Mouse (Mus musculus) forebrain, postnatal 0 days (tissue): ENCODE data around the gene Donson. TPM values are rescaled to one million over a fixed set of nuclear protein-coding genes. Genes with fewer than 3 reads are reported as not detected.

Experiments
- ATAC-seq: fragments of 200-750 bp; cut with Nextera tagmentation; 2 replicates; pipeline ENCODE4 v1.8.0; 2017; ENCODE audit warnings: mild to moderate bottlenecking, moderate library complexity
- DNase-seq: peaks from one replicate; pipeline ENCODE4 v3.0.0-alpha.2; 2015
- H3K27ac ChIP-seq: fragments of 300-500 bp; sonication (generic); 2 replicates; pipeline ENCODE4 v1.5.1; 2014; ENCODE audit warnings: low read depth, mild to moderate bottlenecking, antibody characterized with exemption, low read length, moderate library complexity, mixed read lengths
- H3K27me3 ChIP-seq: fragments of 300-500 bp; sonication (generic); 2 replicates; pipeline ENCODE4 v1.6.1; 2014; ENCODE audit warnings: mild to moderate bottlenecking, low read length, mixed read lengths; ENCODE audit not compliant: insufficient read depth
- H3K36me3 ChIP-seq: fragments of 300-500 bp; sonication (generic); 2 replicates; pipeline ENCODE4 v1.6.1; 2014; ENCODE audit warnings: mild to moderate bottlenecking, moderate library complexity; ENCODE audit not compliant: insufficient read depth
- H3K4me1 ChIP-seq: fragments of 300-500 bp; sonication (generic); 2 replicates; pipeline ENCODE4 v1.6.1; 2014; ENCODE audit warnings: antibody characterized with exemption; ENCODE audit not compliant: insufficient read depth
- H3K4me2 ChIP-seq: fragments of 300-500 bp; sonication (generic); 2 replicates; pipeline ENCODE4 v1.6.1; 2014; ENCODE audit warnings: low read depth, mild to moderate bottlenecking, moderate library complexity
- H3K4me3 ChIP-seq: fragments of 300-500 bp; sonication (generic); 2 replicates; pipeline ENCODE4 v1.5.1; 2014; ENCODE audit warnings: low read depth, low read length, mixed read lengths
- H3K9ac ChIP-seq: fragments of 300-500 bp; sonication (generic); 2 replicates; pipeline ENCODE4 v1.6.1; 2014; ENCODE audit warnings: mild to moderate bottlenecking
- H3K9me3 ChIP-seq: fragments of 300-500 bp; sonication (generic); 2 replicates; pipeline ENCODE4 v1.6.1; 2016; ENCODE audit warnings: low read length
- CTCF ChIP-seq: sonication (generic); IDR thresholded peaks from 2 replicates; pipeline ENCODE4 v1.5.1; 2016; ENCODE audit warnings: antibody characterized with exemption, control low read depth, low read depth
- WGBS: fragments of 180-500 bp; shearing (Covaris S2); extraction: QIAGEN DNeasy Blood & Tissue Kit; methylation state at CpG from one replicate; pipeline ENCODE4 v1.1.7; 2014; 5-methylcytosine and 5-hydroxymethylcytosine counted together
- polyA plus RNA-seq: library from polyadenylated mRNA; unstranded; fragments of >200 nt; fragmentation: Nextera tagmentation; extraction: Ambion mirVana; gene quantifications from 2 replicates; pipeline ENCODE4 v1.2.1, GENCODE M21; 2015
- total RNA-seq: library from RNA; depleted of rRNA; stranded (reverse); fragments of >200 nt; gene quantifications from 2 replicates; pipeline ENCODE4 v1.2.3, GENCODE M21; 2014; rRNA removed

The Donson gene
- total RNA-seq: 21.9 and 25.8 TPM in 2 replicates
- 9.8 and 12.3 TPM in 2 replicates for polyA plus RNA-seq

DNA sequence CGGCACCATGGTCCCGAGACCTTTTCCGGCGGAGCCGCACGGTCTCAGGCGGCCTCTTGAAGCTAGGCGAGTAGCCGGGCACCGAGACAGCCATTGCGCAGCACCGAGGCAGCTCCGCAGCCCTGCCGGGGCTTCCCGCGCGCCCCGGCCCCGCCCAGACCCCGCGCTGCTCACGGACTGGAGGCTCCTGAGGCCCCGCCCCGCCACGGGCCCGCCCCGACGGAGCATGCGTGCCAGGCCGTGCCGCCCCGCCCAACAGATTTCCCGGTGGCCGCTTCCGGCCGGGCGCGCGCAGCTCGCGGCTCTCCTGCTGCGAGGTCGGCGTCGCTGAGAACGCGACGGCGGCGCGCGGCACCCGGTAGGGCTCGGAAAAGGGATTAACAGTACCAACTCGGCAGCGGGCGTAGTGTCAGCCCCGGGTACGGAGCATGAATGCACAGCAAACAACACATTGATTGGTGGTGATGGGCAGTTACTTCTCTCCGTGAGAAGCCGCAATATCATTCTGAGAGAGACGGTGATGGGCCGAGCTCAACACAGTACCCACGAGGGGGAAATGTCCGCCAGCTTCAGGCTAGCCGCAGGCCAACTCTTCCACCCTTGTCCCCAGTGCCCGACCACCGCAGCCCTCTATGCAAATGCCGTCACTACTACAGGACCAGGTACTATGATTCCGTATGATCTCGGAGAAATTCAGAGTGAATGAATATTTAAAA, at the start of gene Donson:
Donson (minus strand) TSS at position 152 of the 716 bp plus-strand sequence.
- peaks cover 24% of the 10 kb centered on the region for H3K36me3 ChIP-seq
- H3K9me3 ChIP-seq: no peaks in the 10 kb centered on the region
- TF ChIP-seq CTCF: peak; percentile 17; the same call in 1 of the 2 replicates
- peak within 1 kb of the TSS; percentile 87 for H3K27ac ChIP-seq
- under 1% methylated on average over 66 of the region's 71 CpGs for WGBS
- peak within 1 kb of the TSS; percentile 77 for H3K4me3 ChIP-seq
- H3K9ac ChIP-seq: peak within 1 kb of the TSS; percentile 84
- H3K4me1 ChIP-seq: no peaks in the 10 kb centered on the region
- H3K27me3 ChIP-seq: no peaks in the 10 kb centered on the region
- DNase-seq (peak; percentile 96), ATAC-seq (peak; percentile 99)
- peak within 1 kb of the TSS; percentile 90 for H3K4me2 ChIP-seq

DNA sequence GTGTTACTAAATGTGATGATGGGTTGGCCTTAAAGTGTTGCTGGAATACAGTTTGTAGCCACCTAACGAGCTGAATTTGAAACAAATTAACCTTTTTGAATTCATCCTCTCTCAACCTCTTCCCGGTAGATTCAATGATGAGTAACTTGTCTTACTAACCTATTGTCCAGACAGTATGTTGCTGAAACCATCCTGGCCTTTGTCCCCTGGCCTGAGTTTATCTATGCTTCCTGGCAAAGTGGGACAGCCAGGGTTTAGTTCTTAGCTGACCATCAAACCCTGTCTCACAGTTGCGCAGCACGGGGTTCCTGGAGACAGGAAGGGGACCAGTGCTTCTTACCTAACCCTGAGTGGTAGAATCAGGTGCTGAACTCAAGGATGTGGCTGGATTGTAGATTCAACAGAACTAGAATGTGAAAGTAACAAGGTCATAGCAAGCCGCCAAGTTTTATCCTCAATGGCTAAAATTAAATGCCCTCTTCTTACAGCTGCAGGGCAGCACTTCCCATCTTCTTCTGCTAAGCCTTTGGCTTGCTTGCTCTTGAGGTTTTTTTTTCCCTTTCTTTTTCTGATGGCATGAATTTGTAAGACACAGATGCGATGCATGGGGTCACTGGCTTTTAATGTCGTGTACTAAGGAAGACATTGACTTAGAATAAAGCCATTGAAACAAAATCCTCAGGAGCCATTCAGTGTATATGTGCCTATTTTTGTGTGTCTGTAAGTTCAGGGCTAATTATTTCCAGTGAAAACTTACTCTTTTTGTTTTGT, 47.7 kb upstream of the Donson start:
- H3K4me1 ChIP-seq: peaks cover 24% of the 10 kb centered on the region
- ATAC-seq (no peak), DNase-seq (no peak)
- no peak for TF ChIP-seq CTCF
- H3K9ac ChIP-seq: no peak overlapping the region
- no peaks in the 10 kb centered on the region for H3K27me3 ChIP-seq
- H3K4me2 ChIP-seq: no peak overlapping the region
- WGBS: 65% methylated on average over 7 of the region's 7 CpGs
- H3K36me3 ChIP-seq: no peaks in the 10 kb centered on the region
- H3K4me3 ChIP-seq: no peak overlapping the region
- no peaks in the 10 kb centered on the region for H3K9me3 ChIP-seq
- H3K27ac ChIP-seq: no peak overlapping the region

GRCm38 (mm10) chr16:91734771-91735170, 46.2 kb upstream of the Donson start:
- no peaks in the 10 kb centered on the region for H3K27me3 ChIP-seq
- no peak overlapping the region for H3K4me2 ChIP-seq
- DNase-seq (no peak), ATAC-seq (no peak)
- no peaks in the 10 kb centered on the region for H3K9me3 ChIP-seq
- H3K27ac ChIP-seq: no peak overlapping the region
- H3K4me1 ChIP-seq: peaks cover 27% of the 10 kb centered on the region
- H3K9ac ChIP-seq: no peak overlapping the region
- WGBS: 61% methylated on average over 5 of the region's 5 CpGs
- H3K36me3 ChIP-seq: no peaks in the 10 kb centered on the region
- no peak overlapping the region for H3K4me3 ChIP-seq
- TF ChIP-seq CTCF: no peak

DNA sequence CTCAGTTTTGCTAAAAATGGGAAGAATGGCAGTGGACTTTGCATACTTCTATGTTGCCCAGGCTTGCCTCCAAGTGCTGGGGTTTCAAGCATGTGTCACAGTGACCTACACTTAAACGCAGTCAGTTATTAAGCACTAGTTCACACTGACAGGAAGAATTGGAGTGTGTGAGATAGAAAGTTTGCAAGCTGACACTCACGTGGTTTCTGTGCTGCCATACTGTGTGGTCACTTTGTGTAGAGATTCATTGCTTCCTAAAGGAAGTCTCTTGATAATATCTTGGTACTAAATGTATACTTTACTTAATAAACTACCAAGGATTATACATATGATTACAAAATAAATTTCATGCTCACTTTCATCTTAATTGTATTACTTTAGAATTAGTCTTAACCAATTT, 44.2 kb upstream of the Donson start:
- no peak for DNase-seq
- no peaks in the 10 kb centered on the region for H3K36me3 ChIP-seq
- H3K4me1 ChIP-seq: peaks cover 28% of the 10 kb centered on the region
- no peak overlapping the region for H3K4me3 ChIP-seq
- peak overlapping the region; percentile 61; the same call in 1 of the 2 replicates for H3K4me2 ChIP-seq
- no peaks in the 10 kb centered on the region for H3K9me3 ChIP-seq
- H3K27me3 ChIP-seq: no peaks in the 10 kb centered on the region
- WGBS: 70% methylated on average over 2 of the region's 2 CpGs
- H3K9ac ChIP-seq: no peak overlapping the region
- no peak overlapping the region for H3K27ac ChIP-seq
- no peak for TF ChIP-seq CTCF
- ATAC-seq: no peak

- H3K9ac ChIP-seq: peak overlapping the region; percentile 85
- H3K4me2 ChIP-seq: peak overlapping the region; percentile 61
- H3K27me3 ChIP-seq: no peaks in the 10 kb centered on the region
- peak overlapping the region; percentile 88 for H3K4me3 ChIP-seq
- no peak for TF ChIP-seq CTCF
- peaks cover 33% of the 10 kb centered on the region for H3K4me1 ChIP-seq
- H3K27ac ChIP-seq: peak overlapping the region; percentile 99
- H3K36me3 ChIP-seq: no peaks in the 10 kb centered on the region
- H3K9me3 ChIP-seq: no peaks in the 10 kb centered on the region
- under 1% methylated on average over 11 of the region's 11 CpGs for WGBS
- DNase-seq: peak; percentile 45
- no peak for ATAC-seq
Measured at GRCm38 (mm10) chr16:91730446-91730845, 41.9 kb upstream of the Donson start.

DNA sequence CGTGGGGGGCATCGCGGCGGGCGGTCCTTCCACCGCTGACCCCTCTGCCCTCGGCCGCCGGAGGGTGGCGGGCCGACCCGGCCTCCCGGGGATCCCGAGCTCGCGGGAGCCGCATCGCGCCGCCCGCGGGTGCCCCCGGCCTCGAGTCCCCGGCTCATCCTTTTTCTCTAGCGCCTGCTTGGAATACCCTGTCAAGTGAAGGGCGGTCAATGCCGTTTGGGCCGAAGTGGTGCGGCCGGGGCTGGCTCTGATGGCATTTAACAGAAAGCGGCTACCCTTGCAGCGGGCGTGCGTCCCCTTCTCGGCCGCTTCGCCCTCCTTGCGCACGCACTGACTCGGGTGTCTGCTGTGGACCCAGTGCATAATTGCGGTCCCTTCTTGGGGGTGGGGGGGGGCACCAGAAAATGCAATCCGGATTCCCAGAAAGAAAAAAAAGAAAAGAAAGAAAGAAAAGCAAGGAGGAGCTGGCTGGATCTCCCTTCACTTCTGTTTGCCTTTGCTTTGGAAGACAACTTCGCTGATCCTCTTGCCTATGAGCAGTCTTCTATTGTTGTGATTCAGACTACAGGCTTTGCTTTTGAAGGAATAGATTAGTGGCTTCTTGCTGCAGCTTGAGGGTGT, 41.4 kb upstream of the Donson start:
- Histone ChIP-seq H3K27ac (peak overlapping the region; percentile 99), H3K4me3 (peak overlapping the region; percentile 88), H3K9me3 (no peaks in the 10 kb centered on the region), H3K36me3 (no peaks in the 10 kb centered on the region), H3K9ac (peak overlapping the region; percentile 85), H3K27me3 (no peaks in the 10 kb centered on the region), H3K4me2 (peak overlapping the region; percentile 61), H3K4me1 (peaks cover 30% of the 10 kb centered on the region)
- TF ChIP-seq CTCF: no peak
- ATAC-seq (no peak), DNase-seq (peak; percentile 48)
- WGBS: under 1% methylated on average over 40 of the region's 44 CpGs
